Mouse (Mus musculus): ENCODE data around the gene Lrrc49.

Lrrc49 gene

GRCm38 (mm10) chr9:60674780-60675179, 13.2 kb downstream of the Lrrc49 start:
- DNase-seq (ENCODE audit: low spot score), result no peak

GRCm38 (mm10) chr9:60672568-60672967, 15.4 kb downstream of the Lrrc49 start:
- DNase-seq (ENCODE audit: low spot score), result no peak

- DNase-seq (ENCODE audit: low spot score), result no peak
Measured at GRCm38 (mm10) chr9:60668886-60669285, 19.1 kb downstream of the Lrrc49 start.

GRCm38 (mm10) chr9:60665535-60665934, 22.4 kb downstream of the Lrrc49 start:
- no peak for DNase-seq (ENCODE audit: low spot score)

- no peak for DNase-seq (ENCODE audit: low spot score)
Measured at GRCm38 (mm10) chr9:60664866-60665265, 23.1 kb downstream of the Lrrc49 start.

- DNase-seq (ENCODE audit: low spot score), result no peak
Measured at GRCm38 (mm10) chr9:60664385-60664784, 23.6 kb downstream of the Lrrc49 start.

- no peak for DNase-seq (ENCODE audit: low spot score)
Measured at GRCm38 (mm10) chr9:60662936-60663335, 25.0 kb downstream of the Lrrc49 start.

GRCm38 (mm10) chr9:60653582-60653981, 34.4 kb downstream of the Lrrc49 start:
- DNase-seq (ENCODE audit: low spot score), result no peak

GRCm38 (mm10) chr9:60653137-60653536, 34.8 kb downstream of the Lrrc49 start:
- peak; percentile 30 for DNase-seq (ENCODE audit: low spot score)

- DNase-seq (ENCODE audit: low spot score), result no peak
Measured at GRCm38 (mm10) chr9:60650277-60650676, 37.7 kb downstream of the Lrrc49 start.

GRCm38 (mm10) chr9:60648981-60649975, 38.7 kb downstream of the Lrrc49 start:
- no peak for DNase-seq (ENCODE audit: low spot score)

- no peak for DNase-seq (ENCODE audit: low spot score)
Measured at GRCm38 (mm10) chr9:60633601-60634000, 54.4 kb downstream of the Lrrc49 start.

GRCm38 (mm10) chr9:60626311-60626791, 61.6 kb downstream of the Lrrc49 start:
- DNase-seq (ENCODE audit: low spot score), result no peak

GRCm38 (mm10) chr9:60625895-60626294, 62.1 kb downstream of the Lrrc49 start:
- DNase-seq (ENCODE audit: low spot score), result no peak

- DNase-seq (ENCODE audit: low spot score), result no peak
Measured at GRCm38 (mm10) chr9:60616946-60617345, 71.0 kb downstream of the Lrrc49 start.

GRCm38 (mm10) chr9:60616359-60616758, 71.6 kb downstream of the Lrrc49 start:
- DNase-seq (ENCODE audit: low spot score), result no peak

GRCm38 (mm10) chr9:60612260-60612659, 75.7 kb downstream of the Lrrc49 start:
- DNase-seq (ENCODE audit: low spot score), result no peak

- DNase-seq (ENCODE audit: low spot score), result no peak
Measured at GRCm38 (mm10) chr9:60610194-60610593, 77.8 kb downstream of the Lrrc49 start.

- no peak for DNase-seq (ENCODE audit: low spot score)
Measured at GRCm38 (mm10) chr9:60608857-60609256, 79.1 kb downstream of the Lrrc49 start.

GRCm38 (mm10) chr9:60608086-60608485, 79.9 kb downstream of the Lrrc49 start:
- no peak for DNase-seq (ENCODE audit: low spot score)

- DNase-seq (ENCODE audit: low spot score), result no peak
Measured at GRCm38 (mm10) chr9:60604971-60605370, 83.0 kb downstream of the Lrrc49 start.

- no peak for DNase-seq (ENCODE audit: low spot score)
Measured at GRCm38 (mm10) chr9:60601936-60602335, 86.0 kb downstream of the Lrrc49 start.

GRCm38 (mm10) chr9:60600273-60600672, 87.7 kb downstream of the Lrrc49 start:
- DNase-seq (ENCODE audit: low spot score), result no peak

All from adipocyte (in vitro differentiated cells).